Mouse (Mus musculus) liver, embryonic 16.5 days (tissue): ENCODE results near the gene Rnf8. TPM values are rescaled to one million over a fixed set of nuclear protein-coding genes. Genes with fewer than 3 reads are reported as not detected.
A peak's percentile ranks its signal among the peaks of the same experiment; 100 is the strongest.

Experiments used
- ATAC-seq: fragments of 200-750 bp; cut with Nextera tagmentation; 2 replicates; pipeline ENCODE4 v1.8.0; 2017; ENCODE audit warnings: low read depth, mild to moderate bottlenecking, moderate number of reproducible peaks, moderate library complexity
- H3K27ac ChIP-seq: fragments of 300-500 bp; sonication (generic); 2 replicates; pipeline ENCODE4 v1.5.1; 2014; ENCODE audit warnings: mild to moderate bottlenecking, low read length
- H3K27me3 ChIP-seq: fragments of 300-500 bp; sonication (generic); 2 replicates; pipeline ENCODE4 v1.6.1; 2014; ENCODE audit warnings: low read depth, low read length, mixed read lengths; ENCODE audit not compliant: control insufficient read depth, insufficient read depth
- H3K36me3 ChIP-seq: fragments of 300-500 bp; sonication (generic); 2 replicates; pipeline ENCODE4 v1.6.1; 2014; ENCODE audit warnings: mild to moderate bottlenecking; ENCODE audit not compliant: control insufficient read depth, insufficient read depth
- H3K4me1 ChIP-seq: fragments of 300-500 bp; sonication (generic); 2 replicates; pipeline ENCODE4 v1.6.1; 2014; ENCODE audit warnings: low read depth, low read length, mixed read lengths; ENCODE audit not compliant: control insufficient read depth
- H3K4me2 ChIP-seq: fragments of 300-500 bp; sonication (generic); 2 replicates; pipeline ENCODE4 v1.6.1; 2014; ENCODE audit warnings: low read depth, low read length, mixed read lengths
- H3K4me3 ChIP-seq: fragments of 300-500 bp; sonication (generic); 2 replicates; pipeline ENCODE4 v1.5.1; 2014; ENCODE audit warnings: low read depth, mild to moderate bottlenecking, low read length
- H3K9ac ChIP-seq: fragments of 300-500 bp; sonication (generic); 2 replicates; pipeline ENCODE4 v1.6.1; 2014; ENCODE audit warnings: low read depth, low read length
- H3K9me3 ChIP-seq: fragments of 300-500 bp; sonication (generic); replicated peaks from 2 replicates; pipeline ENCODE4 v1.6.1; 2016; ENCODE audit warnings: low read length; ENCODE audit not compliant: control insufficient read depth
- WGBS: fragments of 180-500 bp; shearing (Covaris S2); extraction: QIAGEN DNeasy Blood & Tissue Kit; methylation state at CpG from one replicate; pipeline ENCODE4 v1.1.7; 2014; ENCODE audit not compliant: insufficient replicate concordance; 5-methylcytosine and 5-hydroxymethylcytosine counted together
- polyA plus RNA-seq: library from polyadenylated mRNA; unstranded; fragments of >200 nt; fragmentation: Nextera tagmentation; extraction: Ambion mirVana; gene quantifications from 2 replicates; pipeline ENCODE4 v1.2.1, GENCODE M21; 2015

Rnf8 gene
- polyA plus RNA-seq: 30.5 and 33.7 TPM in 2 replicates

DNA sequence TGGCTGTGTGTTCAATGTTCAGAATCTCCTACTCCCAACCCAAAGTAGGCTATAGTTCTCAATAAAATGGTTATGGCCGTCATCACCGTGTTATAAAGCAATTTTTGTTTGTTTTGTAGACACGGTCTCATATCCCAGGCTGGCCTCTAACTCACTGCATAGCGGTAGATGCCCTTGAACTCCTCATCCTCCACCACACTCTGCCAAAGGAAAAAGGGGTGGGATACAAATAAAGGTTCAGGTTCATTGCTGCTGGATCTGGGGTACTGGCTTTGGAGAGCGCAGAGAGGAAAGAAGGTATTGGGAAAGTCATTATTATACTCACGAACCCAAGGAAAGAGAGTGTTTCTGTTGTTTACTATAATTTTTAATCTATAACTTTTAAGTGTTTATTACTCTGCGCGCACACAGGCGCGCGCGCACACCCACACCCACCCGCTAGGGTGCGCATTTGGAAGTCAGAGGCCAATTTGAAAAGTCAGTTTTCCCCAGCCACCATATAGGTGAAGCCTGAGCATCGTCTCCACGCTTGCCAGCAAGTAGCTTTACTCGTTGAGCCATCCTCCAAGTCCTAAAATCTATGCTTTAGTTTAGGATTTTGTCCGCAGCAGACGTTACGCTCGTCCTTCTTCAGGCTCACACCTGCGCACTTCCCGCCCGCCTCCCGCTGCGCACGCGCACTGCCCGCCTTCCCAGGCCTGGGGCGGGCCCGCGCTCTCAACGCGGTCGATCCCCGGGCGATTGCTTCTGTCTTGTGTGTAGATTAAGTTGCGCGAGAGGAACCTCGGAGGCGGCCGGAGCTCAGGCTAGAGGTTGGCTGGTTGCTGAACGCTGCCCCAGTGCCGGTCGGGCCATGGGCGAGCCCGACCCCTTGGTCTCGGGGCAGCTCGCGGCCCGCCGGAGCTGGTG is at the start of gene Rnf8, which contains the start of gene Gm28043:
TSS of gene Rnf8 (plus strand) at position 676 of the 909 bp plus-strand sequence.
TSS of gene Gm28043 (plus strand) at position 762 of the 909 bp plus-strand sequence.
- peak; percentile 96 for ATAC-seq
- H3K4me2 ChIP-seq: peak within 1 kb of the TSS; percentile 57
- WGBS: under 1% methylated on average over 52 of the region's 52 CpGs

DNA sequence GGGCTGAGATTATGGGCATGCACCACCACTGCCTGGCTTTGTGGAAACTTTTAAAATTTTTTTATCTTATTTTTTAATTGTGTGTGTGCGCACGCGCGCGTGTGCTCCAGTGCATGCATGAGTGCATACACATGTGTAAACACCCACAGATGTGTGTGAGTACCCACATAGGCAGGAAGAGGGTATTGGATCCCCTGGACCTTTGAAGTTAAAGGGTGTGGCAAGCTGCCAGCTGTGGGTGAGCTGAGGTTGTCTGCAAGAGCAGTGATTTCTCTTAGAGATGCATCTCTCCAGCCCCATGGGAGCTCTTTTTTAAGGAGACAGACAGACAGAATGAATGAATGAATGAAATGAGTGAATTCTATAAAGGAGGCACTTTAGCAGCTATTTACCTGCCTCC is 49.1 kb upstream of the Rnf8 start:
- no peak overlapping the region for H3K4me2 ChIP-seq
- no peak overlapping the region for H3K27ac ChIP-seq
- no peak overlapping the region for H3K4me3 ChIP-seq
- 97% methylated on average over 5 of the region's 5 CpGs for WGBS
- H3K4me1 ChIP-seq: no peaks in the 10 kb centered on the region
- H3K9ac ChIP-seq: no peak overlapping the region
- no peaks in the 10 kb centered on the region for H3K9me3 ChIP-seq
- no peaks in the 10 kb centered on the region for H3K27me3 ChIP-seq
- no peak for ATAC-seq
- no peaks in the 10 kb centered on the region; the same call in 1 of the 2 replicates for H3K36me3 ChIP-seq

More for the DNA sequence above, at the start of gene Rnf8, which contains the start of gene Gm28043:
- Histone ChIP-seq H3K9ac (peak within 1 kb of the TSS; percentile 99), H3K36me3 (peaks cover 2% of the 10 kb centered on the region; the same call in 1 of the 2 replicates), H3K4me3 (peak within 1 kb of the TSS; percentile 93), H3K27me3 (no peaks in the 10 kb centered on the region), H3K4me1 (peaks cover 20% of the 10 kb centered on the region), H3K27ac (peak within 1 kb of the TSS; percentile 93), H3K9me3 (no peaks in the 10 kb centered on the region)

DNA sequence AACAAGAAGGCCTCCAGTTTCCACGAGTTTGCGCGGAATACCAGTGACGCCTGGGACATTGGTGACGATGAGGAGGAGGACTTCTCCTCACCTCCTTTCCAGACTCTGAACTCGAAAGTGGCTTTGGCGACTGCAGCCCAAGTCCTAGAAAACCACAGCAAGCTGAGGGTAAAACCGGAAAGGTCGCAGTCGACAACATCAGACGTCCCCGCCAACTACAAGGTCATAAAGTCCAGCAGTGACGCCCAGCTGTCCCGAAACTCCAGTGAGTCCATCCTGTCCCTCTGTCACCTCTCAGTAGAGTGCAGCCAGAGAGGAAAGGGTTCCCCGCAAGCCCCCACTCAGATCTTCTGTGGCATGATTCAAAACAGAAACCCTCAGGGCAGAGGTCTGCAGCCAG is 46.2 kb upstream of the Rnf8 start:
- H3K4me1 ChIP-seq: no peaks in the 10 kb centered on the region
- no peaks in the 10 kb centered on the region for H3K27me3 ChIP-seq
- H3K9ac ChIP-seq: no peak overlapping the region
- 81% methylated on average over 15 of the region's 15 CpGs for WGBS
- H3K9me3 ChIP-seq: no peaks in the 10 kb centered on the region
- H3K4me2 ChIP-seq: no peak overlapping the region
- no peak overlapping the region for H3K27ac ChIP-seq
- H3K4me3 ChIP-seq: no peak overlapping the region
- no peak for ATAC-seq
- peaks cover 5% of the 10 kb centered on the region; the same call in 1 of the 2 replicates for H3K36me3 ChIP-seq

DNA sequence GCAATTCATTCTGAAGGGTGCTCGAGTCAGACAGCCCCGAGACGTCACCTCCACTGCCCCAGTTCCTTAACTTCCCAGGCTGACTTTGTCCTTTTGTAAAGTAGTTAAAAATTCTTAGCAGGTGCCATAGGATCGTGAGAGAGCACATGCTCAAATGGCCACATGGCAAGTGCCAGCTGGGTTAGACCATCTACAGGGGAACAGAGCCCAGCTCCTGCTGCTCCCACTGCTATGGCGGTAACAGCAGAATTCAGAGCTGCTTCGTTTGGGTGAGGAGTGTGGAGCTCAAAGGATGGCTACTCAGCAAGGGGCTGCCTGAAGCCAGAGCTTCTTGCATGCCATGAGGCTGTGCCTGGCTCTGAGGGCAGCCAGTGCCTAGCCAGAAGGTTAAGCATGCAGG is 44.8 kb upstream of the Rnf8 start:
- 75% methylated on average over 6 of the region's 6 CpGs for WGBS
- Histone ChIP-seq H3K36me3 (peaks cover 5% of the 10 kb centered on the region; the same call in 1 of the 2 replicates), H3K4me2 (no peak overlapping the region), H3K9me3 (no peaks in the 10 kb centered on the region), H3K9ac (no peak overlapping the region), H3K27me3 (no peaks in the 10 kb centered on the region), H3K4me3 (no peak overlapping the region), H3K4me1 (no peaks in the 10 kb centered on the region), H3K27ac (no peak overlapping the region)
- ATAC-seq: no peak

DNA sequence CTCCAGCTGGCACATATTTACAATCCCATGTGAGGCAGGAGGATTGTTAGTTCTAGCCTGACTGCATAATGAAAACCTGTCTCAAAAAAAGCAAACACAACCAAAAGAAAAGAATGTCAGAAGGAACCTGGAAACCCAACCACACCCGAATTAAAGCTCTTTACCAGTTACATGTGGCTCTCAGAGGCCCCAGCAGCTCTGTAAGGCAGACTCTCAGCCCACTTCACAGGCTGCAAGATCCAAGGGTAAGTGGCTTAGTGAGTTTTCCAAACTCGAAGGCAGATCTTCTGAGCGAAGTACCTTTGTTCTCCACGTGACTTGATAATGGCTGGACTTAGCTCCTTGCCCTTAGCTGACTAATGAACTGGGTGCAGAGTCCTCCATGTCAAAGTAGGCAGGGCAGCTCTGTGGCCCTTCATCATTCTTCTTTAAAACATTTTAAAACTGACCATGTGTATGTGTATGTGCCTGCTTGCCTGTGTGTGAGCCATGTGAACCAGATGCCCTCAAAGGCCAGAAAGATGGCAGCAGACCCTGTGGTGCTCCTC is 34.9 kb upstream of the Rnf8 start:
- no peak for ATAC-seq
- Histone ChIP-seq H3K4me1 (no peaks in the 10 kb centered on the region; the same call in 1 of the 2 replicates), H3K4me3 (no peak overlapping the region), H3K4me2 (no peak overlapping the region), H3K9ac (no peak overlapping the region), H3K27ac (no peak overlapping the region), H3K9me3 (no peaks in the 10 kb centered on the region), H3K27me3 (no peaks in the 10 kb centered on the region), H3K36me3 (no peaks in the 10 kb centered on the region)
- WGBS: 73% methylated on average over 4 of the region's 4 CpGs

DNA sequence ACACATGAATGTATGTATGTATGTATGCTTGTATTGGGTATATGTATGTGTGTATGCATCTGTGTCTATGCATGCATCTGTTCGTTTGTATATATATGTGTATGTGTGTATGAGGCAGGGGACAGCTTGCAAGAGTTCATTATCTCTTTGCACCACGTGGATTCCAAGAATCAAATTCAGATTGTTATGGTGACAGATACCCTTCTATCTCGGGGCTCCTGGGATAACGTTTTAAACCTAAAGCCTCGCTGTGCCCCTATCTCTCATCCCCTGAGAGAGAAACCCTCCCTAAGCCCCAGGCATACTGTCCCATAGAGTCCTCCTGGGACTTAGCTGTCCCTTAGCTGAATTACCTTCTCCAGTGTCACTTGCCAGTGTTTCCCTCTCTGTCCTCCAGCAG is 31.0 kb upstream of the Rnf8 start:
- H3K27me3 ChIP-seq: no peaks in the 10 kb centered on the region
- H3K36me3 ChIP-seq: no peaks in the 10 kb centered on the region
- H3K9ac ChIP-seq: no peak overlapping the region
- no peak overlapping the region for H3K27ac ChIP-seq
- no peak overlapping the region for H3K4me3 ChIP-seq
- H3K4me2 ChIP-seq: no peak overlapping the region
- WGBS: 16% methylated on average over 5 of the region's 5 CpGs
- no peaks in the 10 kb centered on the region; the same call in 1 of the 2 replicates for H3K4me1 ChIP-seq
- 0 out of 2 replicates have a peak, but pooled peaks have one; percentile 54 for ATAC-seq
- H3K9me3 ChIP-seq: no peaks in the 10 kb centered on the region

DNA sequence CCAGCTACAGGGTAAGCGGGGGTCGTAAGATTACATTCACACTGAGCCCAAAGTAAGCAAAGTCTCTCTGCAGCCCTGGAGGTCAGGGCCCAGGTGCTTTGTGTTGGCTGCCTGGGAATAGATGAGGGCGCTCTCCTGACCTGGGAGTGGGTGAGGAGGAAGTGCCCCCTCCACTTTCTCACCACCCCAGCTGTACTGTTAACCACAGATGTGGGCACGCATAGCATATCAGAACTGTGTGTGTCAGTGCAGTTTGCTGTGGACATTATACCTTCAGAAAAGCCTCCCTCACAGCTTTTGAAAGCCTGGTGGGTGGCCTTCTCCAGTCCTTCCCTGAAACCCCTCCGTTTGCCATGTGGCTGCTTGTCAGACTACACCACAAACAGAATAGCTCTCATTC is 30.3 kb upstream of the Rnf8 start:
- no peak overlapping the region for H3K4me2 ChIP-seq
- WGBS: 47% methylated on average over 5 of the region's 5 CpGs
- no peak overlapping the region for H3K9ac ChIP-seq
- no peak overlapping the region for H3K27ac ChIP-seq
- H3K9me3 ChIP-seq: no peaks in the 10 kb centered on the region
- no peak overlapping the region for H3K4me3 ChIP-seq
- no peaks in the 10 kb centered on the region; the same call in 1 of the 2 replicates for H3K4me1 ChIP-seq
- no peaks in the 10 kb centered on the region for H3K36me3 ChIP-seq
- H3K27me3 ChIP-seq: no peaks in the 10 kb centered on the region
- ATAC-seq: no peak

DNA sequence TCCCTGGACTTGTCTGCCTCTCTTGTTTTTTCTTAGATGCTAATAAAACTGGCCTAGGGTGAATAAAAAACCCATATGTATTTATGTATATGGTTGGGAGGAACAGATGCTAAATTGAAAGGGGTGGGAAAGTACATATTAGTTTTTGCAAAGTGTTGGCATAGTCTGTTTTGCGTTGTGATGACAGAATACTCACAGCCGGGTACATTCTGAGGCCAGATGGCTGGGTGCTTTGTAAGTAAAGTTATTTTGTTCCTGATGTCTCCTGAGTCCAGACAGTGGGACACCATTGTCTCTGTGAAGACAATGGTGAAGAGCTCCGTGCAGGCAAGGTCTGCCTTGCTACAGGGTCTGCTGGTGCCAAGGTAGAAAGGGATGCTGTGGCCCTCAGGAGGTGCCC is 29.9 kb upstream of the Rnf8 start:
- H3K4me3 ChIP-seq: no peak overlapping the region
- no peaks in the 10 kb centered on the region for H3K36me3 ChIP-seq
- no peaks in the 10 kb centered on the region for H3K27me3 ChIP-seq
- H3K27ac ChIP-seq: no peak overlapping the region
- H3K4me1 ChIP-seq: no peaks in the 10 kb centered on the region; the same call in 1 of the 2 replicates
- no peak overlapping the region for H3K4me2 ChIP-seq
- ATAC-seq: no peak
- H3K9me3 ChIP-seq: no peaks in the 10 kb centered on the region
- no peak overlapping the region for H3K9ac ChIP-seq
- 66% methylated on average over 3 of the region's 3 CpGs for WGBS

DNA sequence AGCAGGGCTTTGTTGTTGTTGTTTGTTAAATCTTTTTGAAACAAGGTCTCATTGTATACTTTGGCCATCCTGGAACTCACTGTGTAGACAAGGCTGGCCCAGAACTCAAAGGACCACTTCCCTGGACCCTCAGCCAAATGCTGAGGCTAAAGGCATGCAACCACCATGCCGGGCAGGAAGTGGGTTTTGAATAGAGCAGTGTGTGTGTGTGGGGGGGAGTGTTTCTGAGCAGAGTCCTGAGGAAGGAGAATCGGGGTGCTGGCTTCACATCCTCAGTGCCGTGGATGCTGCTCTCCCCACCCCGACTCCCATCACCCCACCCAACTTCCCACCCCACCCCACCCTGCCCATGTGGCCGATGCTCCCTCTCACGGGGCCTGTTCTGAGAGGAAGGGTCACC is 29.1 kb upstream of the Rnf8 start:
- Histone ChIP-seq H3K4me2 (no peak overlapping the region), H3K36me3 (no peaks in the 10 kb centered on the region), H3K27me3 (no peaks in the 10 kb centered on the region), H3K9ac (no peak overlapping the region), H3K27ac (no peak overlapping the region), H3K4me1 (no peaks in the 10 kb centered on the region; the same call in 1 of the 2 replicates), H3K4me3 (no peak overlapping the region), H3K9me3 (no peaks in the 10 kb centered on the region)
- ATAC-seq: no peak
- WGBS: 51% methylated on average over 6 of the region's 6 CpGs
